Mouse (Mus musculus) MN1 (cell line): ENCODE data around the gene Schip1.

Source experiments
- DNase-seq: peaks from one replicate; pipeline ENCODE4 v3.0.0-alpha.2; 2016; ENCODE audit warnings: low spot score

Schip1 gene

GRCm38 (mm10) chr3:68675216-68675835 lies 610.7 kb downstream of the Schip1 start:
- no peak for DNase-seq
